Mouse (Mus musculus): Measurements from ENCODE around the gene Nfkbil1.

The Nfkbil1 gene

GRCm38 (mm10) chr17:35236996-35237395, 1.4 kb upstream of the Nfkbil1 start:
- DNase-seq (ENCODE audit: low spot score), result no peak

- peak; percentile 88 for DNase-seq (ENCODE audit: low spot score)
Measured at GRCm38 (mm10) chr17:35236390-35236746, 776 bp upstream of the Nfkbil1 start.

GRCm38 (mm10) chr17:35234903-35235302, 689 bp downstream of the Nfkbil1 start:
- DNase-seq (ENCODE audit: low spot score), result no peak

- DNase-seq (ENCODE audit: low spot score), result peak; percentile 58
Measured at GRCm38 (mm10) chr17:35234090-35234489, 1.5 kb downstream of the Nfkbil1 start.

GRCm38 (mm10) chr17:35233114-35233980, 2.2 kb downstream of the Nfkbil1 start, which contains the start of gene Atp6v1g2:
Gene Atp6v1g2, plus strand, starts transcription at chr17:35233660.
- peak; percentile 65 for DNase-seq (ENCODE audit: low spot score)

GRCm38 (mm10) chr17:35232659-35233058, 2.9 kb downstream of the Nfkbil1 start:
- no peak for DNase-seq (ENCODE audit: low spot score)

GRCm38 (mm10) chr17:35232043-35232442, 3.5 kb downstream of the Nfkbil1 start:
- DNase-seq (ENCODE audit: low spot score), result peak; percentile 65

GRCm38 (mm10) chr17:35231022-35231421, 4.6 kb downstream of the Nfkbil1 start:
- DNase-seq (ENCODE audit: low spot score), result no peak

- DNase-seq (ENCODE audit: low spot score), result no peak
Measured at GRCm38 (mm10) chr17:35226561-35227046, 9.0 kb downstream of the Nfkbil1 start.

- no peak for DNase-seq (ENCODE audit: low spot score)
Measured at GRCm38 (mm10) chr17:35225456-35225855, 10.1 kb downstream of the Nfkbil1 start.

- DNase-seq (ENCODE audit: low spot score), result no peak
Measured at GRCm38 (mm10) chr17:35224641-35225040, 11.0 kb downstream of the Nfkbil1 start.

GRCm38 (mm10) chr17:35222299-35222698, 13.3 kb downstream of the Nfkbil1 start:
- no peak for DNase-seq (ENCODE audit: low spot score)

- peak; percentile 68 for DNase-seq (ENCODE audit: low spot score)
Measured at GRCm38 (mm10) chr17:35220156-35220952, 15.2 kb downstream of the Nfkbil1 start, which contains the start of gene Gm16181. Gene Gm16181, plus strand, starts transcription at chr17:35220834.

GRCm38 (mm10) chr17:35219601-35220041, 16.0 kb downstream of the Nfkbil1 start:
- no peak for DNase-seq (ENCODE audit: low spot score)

- DNase-seq (ENCODE audit: low spot score), result no peak
Measured at GRCm38 (mm10) chr17:35218516-35219193, 16.9 kb downstream of the Nfkbil1 start.

GRCm38 (mm10) chr17:35213071-35213470, 22.5 kb downstream of the Nfkbil1 start:
- no peak for DNase-seq (ENCODE audit: low spot score)

- no peak for DNase-seq (ENCODE audit: low spot score)
Measured at GRCm38 (mm10) chr17:35210593-35210992, 25.0 kb downstream of the Nfkbil1 start.

GRCm38 (mm10) chr17:35209785-35210535, 25.6 kb downstream of the Nfkbil1 start:
- no peak for DNase-seq (ENCODE audit: low spot score)

- DNase-seq (ENCODE audit: low spot score), result no peak
Measured at GRCm38 (mm10) chr17:35205380-35205769, 30.2 kb downstream of the Nfkbil1 start.

GRCm38 (mm10) chr17:35204494-35205379, 30.9 kb downstream of the Nfkbil1 start, which contains the start of gene Lta:
Gene Lta, minus strand, starts transcription at chr17:35205351.
- no peak for DNase-seq (ENCODE audit: low spot score)

Measured in testis, postnatal 14 days (tissue).